Mouse (Mus musculus): ENCODE data around the gene Plxnb3.
A peak's percentile ranks its signal among the peaks of the same experiment; 100 is the strongest.
"Not testable (repeated sequence)": the region's sequence is repeated elsewhere in the genome, so short reads cannot be mapped to it uniquely, and the experiment has no call there.

The Plxnb3 gene

DNA sequence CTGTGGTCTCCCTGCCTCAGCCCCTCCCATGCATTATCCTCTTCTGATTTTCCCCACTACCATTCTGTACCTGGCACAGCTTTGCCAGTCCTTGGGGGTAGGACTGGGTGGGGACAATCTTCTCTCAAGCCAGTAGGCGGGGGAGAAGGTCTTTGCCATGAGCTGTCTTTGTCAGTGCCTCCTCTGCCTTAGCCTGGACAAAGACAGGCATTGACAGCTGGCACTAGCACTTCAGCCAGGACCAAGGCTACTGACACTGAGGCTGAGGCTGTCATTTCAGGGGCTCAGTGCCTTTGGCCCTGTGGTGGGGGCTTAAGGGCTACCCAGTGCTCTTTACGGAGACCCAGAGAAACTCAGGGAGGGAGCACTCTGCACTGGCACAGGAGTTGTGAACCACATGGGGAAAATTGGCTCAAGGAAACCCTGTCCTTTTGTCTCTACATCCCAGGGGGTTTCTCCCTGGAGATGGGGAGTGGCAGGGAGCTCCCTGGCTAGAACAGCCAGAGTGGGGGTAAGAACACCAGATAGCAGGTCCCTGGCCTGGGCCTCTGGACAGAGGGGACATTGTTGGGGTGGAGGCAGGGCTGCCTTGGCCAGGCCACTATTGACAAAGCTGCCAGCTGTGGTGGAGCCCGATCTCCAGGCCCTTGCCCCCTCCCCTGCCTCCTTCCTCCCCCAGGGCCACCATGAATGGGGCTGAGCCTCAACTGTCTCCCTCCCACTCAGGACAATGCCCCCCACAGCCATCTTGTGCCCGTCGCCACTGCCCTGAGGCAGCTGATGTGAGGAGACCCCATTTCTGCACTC is at the start of gene Plxnb3:
Gene Plxnb3 (plus strand): TSS at position 757 of the 807 bp plus-strand sequence.
- DNase-seq (ENCODE audit: low spot score in 2 of 2): no peak

DNA sequence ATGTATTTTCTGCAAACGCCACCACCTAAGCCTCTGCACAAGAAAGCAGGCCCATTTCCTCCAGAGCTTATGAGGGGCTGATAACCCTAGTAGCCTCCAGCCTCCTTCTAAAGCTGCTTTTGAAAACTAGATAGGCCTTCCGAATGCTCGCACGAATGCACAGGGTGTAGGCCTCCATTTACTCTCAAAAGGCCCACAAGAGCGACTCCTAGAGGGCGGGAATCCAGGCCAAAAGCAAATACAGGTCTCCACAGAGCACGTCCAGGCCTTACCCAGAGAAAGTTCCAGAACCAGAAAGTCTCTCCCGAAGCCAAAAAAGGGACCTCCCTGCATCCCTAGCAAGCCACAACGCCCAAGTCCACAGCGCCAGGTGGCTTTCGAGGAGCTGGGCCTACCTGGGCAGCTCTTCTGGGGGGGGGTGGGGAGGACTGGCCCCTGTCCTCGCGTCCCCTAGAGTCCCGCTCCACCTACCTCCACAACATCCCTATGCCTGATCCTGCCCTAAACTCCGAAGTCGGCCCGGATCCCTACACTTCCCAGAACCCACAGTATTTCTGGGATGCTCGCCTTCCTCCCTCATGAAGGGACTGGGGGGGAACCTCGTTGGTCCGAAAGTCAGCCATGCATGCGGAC is 41.3 kb upstream of the Plxnb3 start:
- DNase-seq (ENCODE audit: low spot score in 2 of 2): peak; percentile 26 to 62

DNA sequence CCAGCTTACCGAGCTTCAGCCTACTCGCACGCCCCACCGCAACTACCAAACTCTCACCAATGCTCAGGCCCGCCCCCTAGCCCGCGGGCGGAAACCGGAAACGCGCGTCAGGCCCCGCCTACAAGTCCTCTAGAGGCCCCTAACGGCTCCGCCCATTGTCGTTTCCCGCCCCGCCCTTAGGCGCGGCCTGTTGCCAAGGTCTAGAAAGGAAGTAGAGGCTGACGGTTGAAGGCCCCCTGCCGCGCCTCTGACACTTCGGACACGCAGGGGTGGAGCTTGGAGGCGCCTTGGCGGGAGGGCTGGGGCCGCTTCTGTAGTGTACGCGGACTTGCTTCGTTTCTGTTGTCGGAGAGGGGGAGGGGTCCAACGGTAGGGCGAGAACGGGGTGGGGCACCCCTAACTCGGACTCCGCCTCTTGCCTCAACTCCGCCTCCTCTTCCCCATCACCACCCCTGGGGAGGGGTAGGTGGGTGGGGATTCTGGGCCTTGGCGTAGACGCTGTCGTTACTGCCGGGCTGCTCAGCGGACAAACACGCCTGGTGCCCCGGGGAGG is 40.7 kb upstream of the Plxnb3 start, which contains the start of the genes Bcap31 and Abcd1:
Gene Bcap31 (minus strand): TSS at position 67 of the 553 bp plus-strand sequence.
Gene Abcd1 (plus strand): TSS at position 489 of the 553 bp plus-strand sequence.
- DNase-seq (ENCODE audit: low spot score in 2 of 2): peak; percentile 84 to 96

DNA sequence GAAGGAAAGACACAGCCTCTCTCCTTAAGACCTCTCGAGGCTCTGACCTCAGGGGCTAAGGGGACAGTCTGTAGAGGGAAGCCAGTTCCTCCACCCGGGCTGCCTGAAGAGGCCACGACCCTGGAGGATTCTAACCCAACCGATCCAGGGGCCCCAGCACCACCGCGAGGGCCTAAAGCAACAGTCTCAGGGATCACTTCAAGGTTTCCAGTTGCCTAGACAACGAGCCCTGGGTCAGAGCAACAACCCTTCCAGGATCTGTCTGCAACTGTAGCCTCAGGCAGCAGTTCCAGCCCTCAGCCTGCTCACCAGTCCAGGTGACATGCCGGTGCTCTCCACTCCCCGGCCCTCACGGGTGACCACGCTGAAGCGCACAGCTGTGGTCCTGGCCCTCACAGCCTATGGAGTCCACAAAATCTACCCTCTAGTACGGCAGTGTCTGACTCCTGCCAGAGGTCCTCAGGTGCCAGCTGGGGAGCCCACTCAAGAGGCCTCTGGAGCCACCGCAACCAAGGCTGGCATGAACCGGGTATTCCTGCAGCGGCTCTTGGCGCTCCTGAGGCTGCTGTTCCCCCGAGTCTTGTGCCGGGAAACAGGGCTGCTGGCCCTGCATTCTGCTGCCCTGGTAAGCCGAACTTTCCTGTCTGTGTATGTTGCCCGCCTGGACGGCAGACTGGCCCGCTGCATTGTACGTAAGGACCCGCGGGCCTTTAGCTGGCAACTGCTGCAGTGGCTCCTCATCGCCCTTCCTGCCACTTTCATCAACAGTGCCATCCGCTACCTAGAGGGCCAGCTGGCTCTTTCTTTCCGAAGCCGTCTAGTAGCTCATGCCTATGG is 40.0 kb upstream of the Plxnb3 start:
- peak in 1 of 2 experiments; percentile 59 for DNase-seq (ENCODE audit: low spot score in 2 of 2)

DNA sequence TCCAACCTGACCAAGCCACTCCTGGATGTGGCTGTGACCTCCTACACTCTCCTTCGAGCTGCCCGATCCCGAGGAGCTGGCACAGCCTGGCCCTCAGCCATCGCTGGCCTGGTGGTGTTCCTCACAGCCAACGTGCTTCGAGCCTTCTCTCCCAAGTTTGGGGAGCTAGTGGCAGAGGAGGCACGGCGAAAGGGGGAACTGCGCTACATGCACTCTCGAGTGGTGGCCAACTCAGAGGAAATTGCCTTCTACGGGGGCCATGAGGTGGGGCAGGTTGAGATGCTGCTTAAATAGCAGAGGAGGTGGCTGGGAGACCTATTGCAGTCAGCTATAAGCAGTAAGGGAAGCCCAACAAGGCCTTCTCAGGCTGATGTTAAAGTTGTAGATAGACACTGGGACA is 39.2 kb upstream of the Plxnb3 start:
- DNase-seq (ENCODE audit: low spot score in 2 of 2): peak; percentile 33 to 47

DNA sequence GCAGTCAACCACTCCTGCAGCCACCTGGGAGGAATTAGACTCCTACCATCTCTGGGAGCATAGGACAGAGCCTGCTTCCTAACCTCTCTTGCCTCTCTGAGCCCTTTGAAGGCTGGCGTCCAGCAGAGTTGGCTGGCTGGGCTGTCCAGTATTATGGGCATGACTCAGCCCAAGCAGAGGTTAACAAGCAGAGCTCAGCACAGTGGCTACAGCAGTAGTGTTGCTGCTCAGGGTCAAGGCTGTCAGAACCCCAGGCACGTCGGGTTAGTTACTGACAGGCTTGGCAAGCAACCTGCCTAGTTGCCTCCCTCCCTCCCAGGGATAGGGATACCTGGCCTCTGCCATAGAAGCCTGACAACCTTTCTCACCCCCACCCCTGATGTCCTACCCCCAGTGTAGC is 38.6 kb upstream of the Plxnb3 start:
- DNase-seq (ENCODE audit: low spot score in 2 of 2): peak in 1 of 2 experiments; percentile 20

DNA sequence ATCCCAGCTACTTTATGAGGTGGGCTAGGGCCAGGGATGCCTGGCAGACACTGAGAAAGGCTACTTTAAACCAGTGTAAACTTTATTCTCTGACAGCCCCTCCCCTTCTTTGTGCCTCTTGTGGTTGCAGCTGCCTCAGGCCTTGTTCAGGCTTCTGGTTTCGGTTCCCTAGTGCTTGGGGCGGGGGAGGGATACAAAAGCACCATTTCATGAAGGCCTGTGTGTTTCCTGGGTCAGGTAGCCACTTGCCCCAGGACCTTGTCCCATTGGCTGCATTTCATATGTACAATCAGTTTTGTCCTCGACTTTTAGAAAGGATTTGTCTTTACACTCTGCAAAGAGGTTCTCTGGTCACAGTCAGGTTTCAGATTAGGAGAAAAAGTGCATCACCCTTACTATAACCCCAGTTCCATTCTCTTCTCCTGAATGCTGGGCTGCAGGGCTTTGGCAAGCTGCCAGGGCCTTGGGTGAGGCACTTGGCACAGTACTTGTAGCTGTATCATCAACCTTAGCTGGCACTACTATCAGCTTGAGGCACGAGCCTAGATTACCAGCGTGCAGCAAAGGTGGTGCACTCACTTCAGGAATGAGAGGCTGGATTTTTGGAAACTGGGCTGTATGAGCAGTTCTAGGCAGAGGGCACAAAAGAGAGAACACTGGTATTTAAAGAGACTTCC is 38.1 kb upstream of the Plxnb3 start:
- peak; percentile 36 to 74 for DNase-seq (ENCODE audit: low spot score in 2 of 2)

DNA sequence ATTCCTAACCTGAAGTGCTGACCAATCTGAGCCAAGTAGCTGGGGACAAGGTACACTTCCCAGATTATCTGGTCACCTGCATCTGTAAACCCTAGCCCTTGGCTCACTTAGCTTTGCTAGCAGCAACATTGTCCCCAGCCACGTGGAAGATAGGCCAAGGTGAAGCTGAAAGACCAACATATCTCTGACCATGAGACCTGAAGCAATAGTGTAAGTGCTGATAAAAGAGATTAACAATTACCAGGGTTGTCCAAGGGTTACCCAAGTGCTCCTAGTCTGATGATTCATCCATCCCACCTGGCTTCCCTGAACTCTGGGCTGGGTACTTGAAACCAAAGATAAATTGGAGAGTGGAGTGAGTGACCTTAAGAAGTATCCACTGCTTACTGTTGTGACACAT is 26.0 kb upstream of the Plxnb3 start:
- no peak for DNase-seq (ENCODE audit: low spot score in 2 of 2)

DNA sequence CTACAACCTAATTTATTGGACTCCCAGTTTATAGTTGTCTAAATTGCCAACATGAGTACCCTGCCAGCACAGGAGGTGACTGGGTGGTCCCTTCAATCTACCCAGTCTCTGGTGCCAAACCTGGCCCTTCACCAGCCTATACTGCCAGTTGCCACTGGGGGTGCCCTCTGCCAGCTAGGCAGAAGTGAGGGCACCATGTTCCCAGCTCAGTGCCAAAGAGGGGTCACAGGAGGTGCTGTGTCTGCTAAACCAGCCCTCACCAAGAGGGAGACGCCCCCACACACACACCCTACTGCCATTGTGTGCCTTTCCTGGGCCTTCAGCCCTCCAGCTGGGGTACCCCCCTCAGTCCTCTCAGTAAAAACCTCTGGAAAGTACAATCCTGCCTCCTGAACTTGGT is 18.7 kb upstream of the Plxnb3 start:
- peak in 1 of 2 experiments; percentile 38 for DNase-seq (ENCODE audit: low spot score in 2 of 2)

DNA sequence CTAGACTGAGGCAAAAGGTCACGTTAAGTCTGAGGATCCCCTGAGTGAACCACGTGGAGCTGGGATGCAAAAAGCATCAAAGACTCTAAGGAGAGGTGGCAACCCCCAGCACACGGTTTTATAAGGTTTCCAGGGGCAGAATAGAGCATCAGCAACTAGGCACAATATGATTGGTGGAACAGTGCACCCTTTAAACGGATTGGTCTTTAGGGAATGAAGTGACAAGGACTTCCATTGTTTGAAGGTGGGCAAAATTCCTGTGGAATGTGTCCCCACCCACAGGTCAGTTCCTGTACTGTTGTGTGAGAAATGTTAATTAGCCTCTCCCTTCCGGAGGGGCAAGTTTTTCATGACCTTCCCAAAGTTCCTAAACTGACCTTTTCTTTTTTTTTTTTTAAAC is 17.7 kb upstream of the Plxnb3 start:
- DNase-seq (ENCODE audit: low spot score in 2 of 2): no peak

DNA sequence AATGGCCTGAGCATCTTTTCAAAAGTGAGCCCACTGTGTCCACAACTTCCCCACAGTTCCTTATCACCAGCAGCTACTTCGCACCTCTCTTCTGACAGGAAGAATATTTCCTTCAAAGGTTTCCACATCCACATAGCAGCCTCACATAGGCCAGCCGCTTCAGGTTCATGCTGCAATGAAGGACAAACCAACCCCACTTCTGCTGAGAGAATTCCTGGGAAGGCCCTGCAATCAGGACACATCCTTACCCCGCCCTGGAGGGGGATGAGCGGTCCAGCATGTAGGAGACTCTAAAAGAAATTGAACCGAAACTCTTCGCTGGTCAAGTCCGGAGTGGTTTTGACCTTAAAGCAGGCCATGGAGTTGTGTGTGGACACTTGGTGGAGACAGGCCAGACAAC is 17.0 kb upstream of the Plxnb3 start:
- not testable (repeated sequence) for DNase-seq (ENCODE audit: low spot score in 2 of 2)

DNA sequence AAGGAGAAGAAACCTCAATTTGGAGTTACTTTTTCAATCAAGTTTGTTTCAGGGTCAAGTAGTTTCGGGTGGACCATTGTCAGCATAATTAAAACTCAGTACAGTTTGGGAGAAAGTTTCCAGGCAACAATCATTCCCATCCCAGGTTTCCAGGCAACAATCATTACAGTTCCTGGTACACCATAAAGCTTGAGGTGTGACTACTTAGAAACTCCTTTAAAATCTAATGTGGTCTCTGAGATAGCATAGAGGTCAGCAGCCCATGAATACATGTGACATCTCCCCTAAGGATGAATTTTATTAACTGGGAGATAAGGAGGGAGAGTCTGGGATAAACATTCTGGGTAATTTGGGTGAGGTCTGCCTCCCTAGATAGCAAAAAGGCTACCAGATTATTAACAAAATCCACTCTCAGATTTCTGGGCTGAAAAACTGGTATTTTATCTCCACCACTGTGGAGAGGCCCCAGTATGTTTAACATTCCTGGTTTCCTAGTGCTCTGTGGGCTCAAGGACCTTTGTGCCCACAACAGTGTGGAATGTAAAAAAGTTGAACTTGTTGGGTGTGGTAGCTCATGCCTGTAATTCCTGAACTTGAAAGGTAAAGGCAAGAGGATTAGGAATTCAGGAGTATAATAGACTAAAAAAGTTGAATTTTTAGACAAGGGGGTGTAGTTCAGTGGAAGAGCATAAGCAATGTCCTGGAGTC is 12.0 kb upstream of the Plxnb3 start:
- DNase-seq (ENCODE audit: low spot score in 2 of 2): no peak

DNA sequence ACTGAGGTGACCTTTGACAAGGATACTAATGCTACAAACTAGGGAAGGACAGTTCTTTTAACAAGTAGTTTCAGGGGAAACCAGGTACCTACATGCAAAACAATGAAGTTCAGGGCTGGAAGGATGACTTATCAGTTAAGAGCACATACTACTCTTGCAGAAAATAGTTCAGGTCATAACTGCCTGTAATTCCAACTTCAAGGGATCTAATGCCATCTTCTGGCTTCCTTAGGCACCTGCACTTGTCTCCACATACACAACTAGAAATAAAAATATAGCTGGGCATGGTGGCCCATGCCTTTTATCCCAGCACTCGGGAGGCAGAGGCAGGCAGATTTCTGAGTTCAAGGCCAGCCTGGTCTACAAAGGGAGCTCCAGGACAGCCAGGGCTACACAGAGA is 7.9 kb upstream of the Plxnb3 start:
- no peak for DNase-seq (ENCODE audit: low spot score in 2 of 2)

DNA sequence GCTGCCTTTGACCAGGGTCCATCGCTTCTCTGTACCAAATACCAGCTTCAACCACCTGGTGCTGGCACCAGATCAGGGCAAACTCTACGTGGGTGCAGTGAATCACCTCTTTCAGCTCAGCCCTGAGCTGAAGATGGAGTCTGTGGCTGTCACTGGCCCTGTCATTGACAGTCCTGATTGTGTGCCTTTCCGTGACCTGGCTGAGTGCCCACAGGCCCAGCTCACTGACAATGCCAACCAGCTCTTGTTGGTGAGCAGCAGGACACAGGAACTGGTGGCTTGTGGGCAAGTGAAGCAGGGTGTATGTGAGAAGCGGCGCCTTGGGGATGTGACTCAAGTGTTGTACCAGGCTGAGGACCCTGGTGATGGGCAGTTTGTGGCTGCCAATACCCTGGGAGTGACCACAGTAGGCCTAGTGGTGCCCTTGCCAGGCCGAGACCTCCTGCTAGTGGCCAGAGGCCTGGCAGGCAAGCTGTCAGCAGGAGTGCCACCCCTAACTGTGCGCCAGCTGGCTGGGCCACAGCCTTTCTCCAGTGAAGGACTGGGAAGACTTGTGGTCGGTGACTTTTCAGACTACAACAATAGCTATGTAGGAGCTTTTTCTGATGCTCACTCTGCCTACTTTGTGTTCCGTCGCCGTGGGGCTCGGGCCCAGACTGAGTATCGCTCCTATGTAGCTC is 1.9 kb downstream of the Plxnb3 start:
- no peak for DNase-seq (ENCODE audit: low spot score in 2 of 2)

DNA sequence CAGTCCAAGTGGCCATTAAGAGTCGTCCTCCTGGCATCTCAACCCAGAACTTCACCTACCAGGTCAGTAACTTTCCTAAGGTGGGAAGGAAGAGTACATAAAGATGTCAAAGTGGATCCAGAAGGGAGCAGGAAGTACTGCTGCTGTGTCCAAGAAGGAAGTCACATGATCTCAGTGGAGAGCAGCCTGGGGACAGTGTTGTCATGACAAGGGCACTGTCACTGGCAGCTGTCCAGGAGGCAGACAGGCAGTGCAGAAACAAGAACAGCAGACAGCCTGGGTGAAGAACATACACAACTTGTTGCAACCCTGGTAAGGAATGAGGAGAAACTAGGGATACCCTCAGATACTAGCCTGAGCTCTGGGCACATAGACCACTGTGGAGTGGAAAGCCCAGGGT is 8.4 kb downstream of the Plxnb3 start:
- DNase-seq (ENCODE audit: low spot score in 2 of 2): peak in 1 of 2 experiments; percentile 37

DNA sequence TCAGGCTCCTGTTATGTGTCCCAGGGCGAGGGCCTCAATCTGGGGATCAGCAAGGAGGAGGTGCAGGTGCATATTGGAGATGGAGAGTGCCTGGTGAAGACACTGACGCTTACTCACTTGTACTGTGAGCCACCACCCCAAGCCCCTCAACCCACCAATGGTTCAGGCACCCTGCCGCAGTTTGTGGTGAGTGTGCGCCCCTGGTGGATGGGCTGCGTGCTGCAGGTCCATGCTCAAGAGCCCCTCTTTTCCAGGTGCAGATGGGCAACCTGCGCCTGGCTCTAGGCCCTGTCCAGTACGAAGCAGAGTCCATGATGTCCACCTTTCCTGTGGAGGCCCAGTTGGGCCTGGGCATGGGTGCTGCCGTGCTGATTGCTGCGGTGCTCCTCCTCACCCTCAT is 10.4 kb downstream of the Plxnb3 start:
- DNase-seq (ENCODE audit: low spot score in 2 of 2): peak in 1 of 2 experiments; percentile 55

DNA sequence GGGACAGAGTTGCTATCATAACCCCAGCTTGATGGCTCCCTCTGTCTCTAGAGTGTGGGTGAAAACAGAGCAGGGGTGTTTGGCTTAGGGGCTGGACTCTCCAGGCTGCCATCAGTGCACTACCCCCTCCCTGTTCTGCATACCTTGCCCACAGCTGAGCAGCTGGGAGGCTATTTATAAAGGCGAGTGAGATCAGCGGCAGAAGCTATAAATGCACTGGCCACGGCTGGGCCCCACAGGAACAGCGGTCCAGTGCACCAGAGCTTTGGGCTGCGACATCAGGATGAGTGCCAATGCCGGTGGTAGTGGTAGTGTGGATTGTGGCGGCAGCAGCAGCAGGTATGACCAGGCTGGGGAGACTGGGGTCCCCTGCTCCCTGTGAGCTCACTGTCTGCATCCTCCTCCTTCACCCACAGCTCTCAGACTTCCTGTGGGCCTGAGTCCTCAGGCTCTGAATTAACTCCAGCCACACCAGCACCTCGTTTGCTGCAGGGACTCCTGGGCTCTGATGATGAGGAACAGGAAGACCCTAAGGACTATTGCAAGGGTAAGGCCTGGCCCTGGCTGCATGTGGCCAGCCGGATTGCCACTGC is 17.4 kb downstream of the Plxnb3 start, which contains the start of gene Srpk3:
Gene Srpk3 (plus strand): TSS at position 238 of the 593 bp plus-strand sequence.
- DNase-seq (ENCODE audit: low spot score in 2 of 2): peak in 1 of 2 experiments; percentile 52

DNA sequence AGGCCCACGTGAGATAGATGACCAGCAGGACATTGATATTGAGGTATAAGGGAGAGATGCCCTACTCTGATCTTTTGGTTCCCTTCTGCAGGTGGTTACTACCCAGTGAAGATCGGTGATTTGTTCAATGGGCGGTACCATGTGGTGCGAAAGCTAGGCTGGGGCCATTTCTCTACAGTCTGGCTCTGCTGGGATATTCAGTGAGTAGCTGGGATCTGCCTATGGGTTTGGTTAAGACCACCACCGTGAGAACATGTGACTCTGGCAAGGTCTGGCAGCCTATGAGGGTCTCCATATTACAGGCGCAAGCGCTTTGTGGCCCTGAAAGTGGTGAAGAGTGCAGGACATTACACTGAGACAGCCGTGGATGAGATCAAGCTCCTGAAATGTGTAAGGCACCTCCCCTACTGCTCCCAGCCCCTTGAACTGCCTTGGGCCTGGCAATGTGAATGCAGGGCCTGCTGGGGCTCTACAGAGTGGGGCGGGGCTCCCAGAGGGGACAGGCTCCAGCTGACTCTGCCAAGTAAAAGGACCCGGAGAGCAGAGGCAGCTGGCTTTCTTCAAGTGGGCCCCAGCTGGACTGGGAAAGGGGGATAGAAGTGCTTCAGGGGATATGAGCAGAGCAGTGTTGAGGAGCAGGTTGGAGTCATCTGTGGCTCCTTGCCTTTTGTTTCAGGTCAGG is 18.1 kb downstream of the Plxnb3 start:
- no peak for DNase-seq (ENCODE audit: low spot score in 2 of 2)

DNA sequence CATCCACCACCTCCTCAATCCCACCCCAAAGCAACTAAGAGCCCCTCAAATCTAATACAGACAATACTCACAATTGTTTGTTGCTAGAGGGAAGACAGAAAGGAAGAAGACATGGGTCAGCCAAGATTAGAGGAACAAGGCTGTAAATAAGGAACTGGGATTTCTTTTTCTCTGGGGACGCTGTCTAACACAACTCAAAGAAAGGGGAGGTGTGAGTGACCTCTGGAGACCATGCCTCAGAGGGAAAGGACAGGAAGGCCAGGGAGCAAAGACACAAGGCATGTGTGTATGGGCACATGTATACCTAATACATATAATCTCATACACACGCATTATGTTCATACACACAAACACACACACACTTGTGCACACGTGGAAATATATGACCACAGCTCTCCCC is 25.3 kb downstream of the Plxnb3 start:
- no peak for DNase-seq (ENCODE audit: low spot score in 2 of 2)

All from spleen, postnatal 10 days (tissue).